18 mouse cellular contexts compared by ENCODE assay signal in genomic region chrX:74257746-74258145, GRCm38 (mm10).
"Had no signal": no experiment of that assay in that cellular context is flagged by ENCODE, and none has a peak within 500 bp of the region (broad histone marks: within the 10 kb centered on the region; RNA-seq: fewer than 3 reads in every experiment).

No protein-coding gene starts in this region.

- ATAC-seq: midbrain, embryonic 16.5 days had no signal

- H3K9me3 ChIP-seq: midbrain, embryonic 10.5 days; neural tube, embryonic 13.5 days; neural tube, embryonic 15.5 days had no signal

- DNase-seq: lung, adult 18-20 months; lung, embryonic 14.5 days; lung, postnatal 10 days; lung, postnatal 4 days; midbrain, embryonic 14.5 days; retina, postnatal 1 day; right cerebral cortex, adult 18-20 months; right cerebral cortex, postnatal 25 days; right cerebral cortex, postnatal 4 days; spleen, adult 18-20 months; thymus, adult 18-20 months; thymus, postnatal 14 days; thymus, postnatal 36 days had no signal

- H3K27ac ChIP-seq: midbrain, embryonic 10.5 days; neural tube, embryonic 13.5 days; neural tube, embryonic 15.5 days had no signal

- H3K27me3 ChIP-seq: neural tube, embryonic 13.5 days; neural tube, embryonic 15.5 days had no signal

- H3K4me2 ChIP-seq: lung, embryonic 14.5 days; neural tube, embryonic 13.5 days; neural tube, embryonic 15.5 days had no signal

- H3K4me3 ChIP-seq: midbrain, embryonic 10.5 days; myocyte; neural tube, embryonic 13.5 days; neural tube, embryonic 15.5 days had no signal

- H3K9ac ChIP-seq: lung, embryonic 14.5 days; neural tube, embryonic 13.5 days; neural tube, embryonic 15.5 days had no signal
